ENCODE assay signal across 17 mouse cellular contexts in the genomic region with DNA sequence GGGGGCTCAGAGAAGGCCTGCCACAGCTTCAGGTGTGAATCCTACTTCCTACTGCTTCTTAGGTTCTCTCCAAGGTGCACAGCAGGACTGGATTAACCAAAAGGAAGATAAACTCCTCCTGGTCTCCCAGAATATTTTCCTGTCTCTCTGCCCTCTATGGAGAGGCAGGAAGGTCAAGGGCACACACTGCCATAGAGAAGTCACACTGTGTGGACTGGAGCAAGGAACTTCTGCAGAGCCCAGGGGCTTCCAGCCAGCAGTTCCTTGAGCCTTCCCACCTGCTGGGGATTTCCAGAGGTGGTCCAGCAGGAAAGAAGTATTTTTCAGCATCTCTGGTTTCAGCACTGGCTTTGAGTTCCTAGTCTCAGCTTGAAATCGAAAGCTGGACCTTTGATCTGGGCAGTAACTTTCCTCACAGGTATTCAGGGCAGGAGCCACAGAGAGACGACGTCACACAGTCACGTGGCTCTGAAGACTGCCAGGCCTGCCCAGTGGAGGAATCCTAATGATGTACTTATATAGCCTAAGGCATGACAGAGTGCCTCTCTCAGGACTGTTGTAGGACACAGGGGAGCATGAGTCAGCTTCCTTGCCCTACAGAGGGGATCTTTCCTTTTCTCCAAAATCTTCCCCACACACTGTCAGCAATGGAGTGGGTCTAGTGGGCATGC. TPM values are rescaled to one million over a fixed set of nuclear protein-coding genes. Genes with fewer than 3 reads are reported as not detected.
DNase-seq lines count a peak whose midpoint lies in the region; ATAC-seq lines count a peak whose summit lies in the region.
"Had no signal": no experiment of that assay in that cellular context is flagged by ENCODE, and none has a peak within 500 bp of the region (broad histone marks: within the 10 kb centered on the region; RNA-seq: fewer than 3 reads in every experiment).

No protein-coding gene starts in this region.

- DNase-seq in limb, embryonic 10.5 days (ENCODE audit: low spot score): no peak
- peak; percentile 73 for DNase-seq in ZHBTc4 (ENCODE audit: low read depth, low spot score)
- DNase-seq in lung, postnatal 36 days: peak; percentile 65
- DNase-seq in gastrocnemius, postnatal 36 days: no peak
- DNase-seq in hindbrain, embryonic 10.5 days (ENCODE audit: low spot score): no peak
- DNase-seq: adrenal gland, postnatal 10 days; gastrocnemius, postnatal 25 days; heart, postnatal 10 days; lung, embryonic 14.5 days; midbrain, embryonic 14.5 days; retina, postnatal 1 day; thymus, adult 18-20 months had no signal

- no peak overlapping the region for H3K4me3 ChIP-seq in limb, embryonic 12.5 days (replicated peaks)
- H3K4me3 ChIP-seq in limb, embryonic 10.5 days: no peak overlapping the region
- no peak overlapping the region for H3K4me3 ChIP-seq in kidney, embryonic 14.5 days (ENCODE audit: low read length)
- no peak overlapping the region for H3K4me3 ChIP-seq in hindbrain, embryonic 10.5 days
- H3K4me3 ChIP-seq: forebrain, embryonic 10.5 days; neural tube, embryonic 13.5 days had no signal

- peak; percentile 56; the same call in 1 of the 2 replicates for ATAC-seq in limb, embryonic 12.5 days (ENCODE audit: insufficient number of reproducible peaks, insufficient read depth, low FRiP score, low TSS enrichment, low read depth)
- ATAC-seq in kidney, embryonic 14.5 days (ENCODE audit: low FRiP score, low TSS enrichment): peak; percentile 35; the same call in 1 of the 2 replicates
- no peak for ATAC-seq in erythroid progenitor cell, adult 5-6 weeks (replicated peaks; ENCODE audit: low FRiP score, poor library complexity, severe bottlenecking)

- no peaks in the 10 kb centered on the region for H3K9me3 ChIP-seq in limb, embryonic 12.5 days
- H3K9me3 ChIP-seq in limb, embryonic 10.5 days (replicated peaks): no peaks in the 10 kb centered on the region
- H3K9me3 ChIP-seq in kidney, embryonic 14.5 days (ENCODE audit: control insufficient read depth, low read length): no peaks in the 10 kb centered on the region
- no peaks in the 10 kb centered on the region for H3K9me3 ChIP-seq in hindbrain, embryonic 10.5 days
- H3K9me3 ChIP-seq: forebrain, embryonic 10.5 days; neural tube, embryonic 13.5 days had no signal

- H3K27ac ChIP-seq in limb, embryonic 12.5 days: no peak overlapping the region
- no peak overlapping the region for H3K27ac ChIP-seq in limb, embryonic 10.5 days
- H3K27ac ChIP-seq in kidney, embryonic 14.5 days (ENCODE audit: low read depth, low read length): no peak overlapping the region
- H3K27ac ChIP-seq in hindbrain, embryonic 10.5 days: no peak overlapping the region
- H3K27ac ChIP-seq: forebrain, embryonic 10.5 days; neural tube, embryonic 13.5 days had no signal

- WGBS in limb, embryonic 12.5 days: 10% methylated on average over 4 of the region's 4 CpGs
- WGBS in limb, embryonic 10.5 days: 20% methylated on average over 4 of the region's 4 CpGs
- WGBS in kidney, embryonic 14.5 days: 17% methylated on average over 4 of the region's 4 CpGs
- WGBS in hindbrain, embryonic 10.5 days: 37% methylated on average over 4 of the region's 4 CpGs

- no peak overlapping the region for H3K9ac ChIP-seq in limb, embryonic 12.5 days (replicated peaks)
- H3K9ac ChIP-seq in kidney, embryonic 14.5 days (ENCODE audit: low read depth, low read length): no peak overlapping the region
- H3K9ac ChIP-seq: lung, embryonic 14.5 days; neural tube, embryonic 13.5 days had no signal

- no peaks in the 10 kb centered on the region for H3K36me3 ChIP-seq in limb, embryonic 12.5 days
- H3K36me3 ChIP-seq in limb, embryonic 10.5 days: no peaks in the 10 kb centered on the region
- H3K36me3 ChIP-seq in kidney, embryonic 14.5 days (ENCODE audit: control insufficient read depth, insufficient read depth, low read length): no peaks in the 10 kb centered on the region
- H3K36me3 ChIP-seq in hindbrain, embryonic 10.5 days: no peaks in the 10 kb centered on the region
- H3K36me3 ChIP-seq: forebrain, embryonic 10.5 days; neural tube, embryonic 13.5 days had no signal

- peaks cover 8% of the 10 kb centered on the region for H3K4me1 ChIP-seq in limb, embryonic 12.5 days (replicated peaks)
- H3K4me1 ChIP-seq in limb, embryonic 10.5 days: peaks cover 9% of the 10 kb centered on the region
- no peaks in the 10 kb centered on the region for H3K4me1 ChIP-seq in kidney, embryonic 14.5 days (ENCODE audit: control insufficient read depth, insufficient read depth, low read length)
- 0 out of 2 replicates have a peak, but pooled peaks cover 5% of the 10 kb centered on the region for H3K4me1 ChIP-seq in hindbrain, embryonic 10.5 days (replicated peaks)
- H3K4me1 ChIP-seq: forebrain, embryonic 10.5 days; neural tube, embryonic 13.5 days had no signal

- no peak overlapping the region for H3K4me2 ChIP-seq in limb, embryonic 12.5 days
- no peak overlapping the region for H3K4me2 ChIP-seq in kidney, embryonic 14.5 days (replicated peaks; ENCODE audit: low read depth, low read length)
- H3K4me2 ChIP-seq: lung, embryonic 14.5 days; neural tube, embryonic 13.5 days had no signal

- H3K27me3 ChIP-seq in limb, embryonic 12.5 days: no peaks in the 10 kb centered on the region
- H3K27me3 ChIP-seq in limb, embryonic 10.5 days (ENCODE audit: low read depth, poor library complexity, severe bottlenecking): no peaks in the 10 kb centered on the region
- no peaks in the 10 kb centered on the region for H3K27me3 ChIP-seq in kidney, embryonic 14.5 days (ENCODE audit: control insufficient read depth, insufficient read depth, low read length)
- H3K27me3 ChIP-seq in hindbrain, embryonic 10.5 days (ENCODE audit: insufficient read depth, poor library complexity, severe bottlenecking): no peaks in the 10 kb centered on the region
- H3K27me3 ChIP-seq: neural tube, embryonic 13.5 days had no signal

- intact Hi-C loops in gastrocnemius, postnatal 36 days (cut with DNase I): no loop called here

RNA-seq across cellular contexts. Expression of a gene that starts 14.7 kb away (rescaled TPM):
- polyA plus RNA-seq in limb, embryonic 12.5 days (2016; fragmentation: Nextera tagmentation; extraction: Ambion mirVana): 0.36 and 0.38 TPM in 2 replicates
- polyA plus RNA-seq in limb, embryonic 10.5 days (2016; fragmentation: Nextera tagmentation; extraction: Ambion mirVana): 0.09 and 0.19 TPM in 2 replicates
- polyA plus RNA-seq in kidney, embryonic 14.5 days (2014; fragmentation: Nextera tagmentation; extraction: Ambion mirVana): 0.31 and 1.4 TPM in 2 replicates
- total RNA-seq in gastrocnemius, postnatal 36 days (2021): under 1 TPM; 0.22 to 0.61 TPM
- total RNA-seq in erythroid progenitor cell, adult 5-6 weeks (2015; ENCODE audit: low replicate concordance): 0.36 and 0.84 TPM in 2 replicates
- 0.26 and 0.30 TPM in 2 replicates for total RNA-seq in erythroid progenitor cell, adult 5-6 weeks (2017; ENCODE audit: low replicate concordance)
- 0.15 and 0.16 TPM in 2 replicates for polyA plus RNA-seq in hindbrain, embryonic 10.5 days (2016; fragmentation: Nextera tagmentation; extraction: Ambion mirVana)

RNA-seq across cellular contexts. Expression of a gene that starts 18.0 kb away (rescaled TPM):
- polyA plus RNA-seq in limb, embryonic 12.5 days (2016; fragmentation: Nextera tagmentation; extraction: Ambion mirVana): 24.0 and 25.0 TPM in 2 replicates
- polyA plus RNA-seq in limb, embryonic 10.5 days (2016; fragmentation: Nextera tagmentation; extraction: Ambion mirVana): 15.9 and 22.7 TPM in 2 replicates
- polyA plus RNA-seq in kidney, embryonic 14.5 days (2014; fragmentation: Nextera tagmentation; extraction: Ambion mirVana): 9.5 and 15.7 TPM in 2 replicates
- total RNA-seq in gastrocnemius, postnatal 36 days (2021): under 1 TPM; 0.23 to 0.37 TPM
- total RNA-seq in erythroid progenitor cell, adult 5-6 weeks (2015; ENCODE audit: low replicate concordance): not detected in 2 replicates
- total RNA-seq in erythroid progenitor cell, adult 5-6 weeks (2017; ENCODE audit: low replicate concordance): not detected in 2 replicates
- 19.6 and 24.9 TPM in 2 replicates for polyA plus RNA-seq in hindbrain, embryonic 10.5 days (2016; fragmentation: Nextera tagmentation; extraction: Ambion mirVana)

RNA-seq across cellular contexts. Expression of a gene that starts 53.4 kb away (rescaled TPM):
- 80.4 and 82.7 TPM in 2 replicates for polyA plus RNA-seq in limb, embryonic 12.5 days (2016; fragmentation: Nextera tagmentation; extraction: Ambion mirVana)
- 92.0 and 94.8 TPM in 2 replicates for polyA plus RNA-seq in limb, embryonic 10.5 days (2016; fragmentation: Nextera tagmentation; extraction: Ambion mirVana)
- 69.9 and 77.1 TPM in 2 replicates for polyA plus RNA-seq in kidney, embryonic 14.5 days (2014; fragmentation: Nextera tagmentation; extraction: Ambion mirVana)
- 1 to 10 TPM; 5.8 to 6.0 TPM for total RNA-seq in gastrocnemius, postnatal 36 days (2021)
- total RNA-seq in erythroid progenitor cell, adult 5-6 weeks (2015; ENCODE audit: low replicate concordance): 12.6 and 21.4 TPM in 2 replicates
- total RNA-seq in erythroid progenitor cell, adult 5-6 weeks (2017; ENCODE audit: low replicate concordance): 11.4 and 20.5 TPM in 2 replicates
- 73.5 and 77.1 TPM in 2 replicates for polyA plus RNA-seq in hindbrain, embryonic 10.5 days (2016; fragmentation: Nextera tagmentation; extraction: Ambion mirVana)

Comparison
In these comparisons a context has a peak if more than half of its experiments do, and no peak if none do; other contexts are left out.
1. DNase-seq: peak in ZHBTc4 (single experiment) and lung, postnatal 36 days (single experiment); none in limb, embryonic 10.5 days (single experiment), gastrocnemius, postnatal 36 days (0 of 2) and hindbrain, embryonic 10.5 days (single experiment).